Mouse (Mus musculus): ENCODE results near the gene Pak3.

Gene Pak3

DNA sequence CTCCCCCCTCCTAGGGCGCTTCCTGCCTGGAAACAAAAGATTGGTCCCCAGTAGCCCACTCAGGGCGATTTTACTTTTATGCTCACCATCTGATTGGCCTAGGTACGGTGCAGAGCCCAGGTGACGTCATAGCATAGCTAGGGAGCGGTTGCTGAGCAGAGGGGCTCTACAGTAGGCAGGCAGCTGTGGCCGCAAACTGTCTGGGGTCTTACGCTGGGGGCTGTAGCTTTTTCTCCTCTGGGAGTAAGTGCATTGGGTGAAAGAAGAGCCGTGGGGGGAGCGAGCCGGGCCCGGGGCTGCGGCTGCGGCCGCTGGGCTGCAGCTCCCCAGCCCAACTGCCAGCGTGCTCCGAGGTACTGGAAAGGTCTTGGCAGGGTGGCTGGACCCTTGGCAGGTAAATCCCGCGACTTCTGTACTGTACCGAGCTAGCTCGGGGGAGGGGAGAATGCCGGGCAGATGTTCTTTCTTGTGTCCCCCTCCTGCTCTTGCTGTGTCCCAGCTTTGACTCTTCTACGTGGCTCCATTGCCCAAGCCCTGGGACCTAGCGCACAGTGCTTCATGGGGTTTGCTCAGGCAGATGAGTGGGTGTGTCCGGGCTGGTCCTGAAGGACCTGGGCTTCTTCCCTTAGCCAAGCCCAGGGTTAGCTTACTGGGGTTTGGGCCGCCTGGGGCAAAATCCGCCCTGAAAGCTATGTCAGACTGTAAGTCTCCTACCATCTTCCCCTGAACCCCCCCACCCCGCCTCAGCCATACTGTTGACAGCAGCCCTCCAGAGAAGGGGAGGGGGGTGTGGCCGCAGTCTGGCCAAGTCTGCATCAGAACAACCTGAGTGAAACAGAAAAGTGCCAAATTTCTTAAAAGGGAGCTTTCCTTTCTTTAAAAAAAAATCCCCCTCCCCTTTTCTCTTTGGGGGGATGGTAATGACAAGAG, 146.1 kb downstream of the Pak3 start:
- no peak for DNase-seq

DNA sequence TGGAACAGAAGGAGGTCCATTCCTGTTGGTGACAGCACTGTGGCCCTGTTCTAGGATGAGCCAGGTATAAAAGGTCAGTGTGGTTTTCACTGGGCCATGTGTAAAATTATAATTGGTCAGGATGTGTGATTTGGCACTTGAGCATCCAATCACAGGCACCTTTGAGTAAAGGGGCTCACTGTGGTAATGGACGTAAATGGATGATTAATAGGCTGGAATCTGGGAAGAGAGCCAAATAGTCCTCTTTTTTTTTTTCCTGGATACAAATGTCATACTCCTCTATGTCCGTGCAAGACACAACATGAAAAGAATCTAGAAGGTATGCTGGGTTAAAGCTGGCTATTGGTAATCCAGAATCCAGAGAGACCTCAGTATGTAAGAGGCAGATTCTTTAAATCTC, 147.4 kb downstream of the Pak3 start:
- DNase-seq, result no peak

- DNase-seq, result no peak
Observed at GRCm38 (mm10) chrX:143666991-143667390, 148.6 kb downstream of the Pak3 start.

- DNase-seq, result peak in 1 of 2 experiments; percentile 21
Observed at GRCm38 (mm10) chrX:143668242-143668641, 149.9 kb downstream of the Pak3 start.

- DNase-seq, result no peak
Observed at GRCm38 (mm10) chrX:143678566-143678965, 160.2 kb downstream of the Pak3 start.

DNA sequence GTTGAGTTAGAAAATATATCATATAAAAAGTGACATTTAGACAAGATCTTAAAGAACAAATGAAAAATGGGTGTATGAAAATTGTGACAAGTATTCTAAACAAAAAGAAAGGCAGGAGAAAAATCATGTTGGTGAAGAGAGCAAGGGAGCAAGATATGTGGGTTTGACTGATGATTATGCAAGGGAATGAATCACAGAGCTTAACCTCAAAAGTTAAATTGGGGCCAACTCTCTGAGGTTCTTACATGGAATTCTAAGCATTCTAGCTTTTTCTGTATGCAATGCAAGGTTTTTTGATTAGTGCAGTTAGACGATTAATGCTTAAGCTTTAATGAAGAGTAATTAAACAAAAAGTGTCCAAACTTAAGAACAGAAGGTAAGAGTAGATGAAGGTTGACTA, 203.9 kb downstream of the Pak3 start:
- DNase-seq, result no peak

GRCm38 (mm10) chrX:143725411-143725810, 207.0 kb downstream of the Pak3 start:
- DNase-seq, result no peak

DNA sequence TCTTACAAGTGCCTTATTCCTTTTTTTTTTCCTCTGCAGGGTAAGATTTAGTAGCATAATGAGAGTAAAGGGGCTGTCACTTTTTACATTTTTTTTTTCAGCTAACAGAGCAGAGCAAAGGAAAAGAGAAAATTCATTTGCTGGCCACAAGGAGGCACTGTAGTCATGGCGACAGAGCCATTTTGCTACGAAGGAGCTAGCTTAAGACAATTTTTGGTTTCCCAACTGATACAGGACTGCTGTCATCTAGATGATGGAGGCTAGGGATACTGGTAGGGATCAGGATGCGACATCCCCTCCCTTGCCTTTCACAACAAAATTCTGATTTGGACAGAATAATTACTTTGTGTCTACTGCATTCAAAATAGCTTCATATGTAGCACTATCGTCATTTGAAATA, 217.6 kb downstream of the Pak3 start:
- no peak for DNase-seq

DNA sequence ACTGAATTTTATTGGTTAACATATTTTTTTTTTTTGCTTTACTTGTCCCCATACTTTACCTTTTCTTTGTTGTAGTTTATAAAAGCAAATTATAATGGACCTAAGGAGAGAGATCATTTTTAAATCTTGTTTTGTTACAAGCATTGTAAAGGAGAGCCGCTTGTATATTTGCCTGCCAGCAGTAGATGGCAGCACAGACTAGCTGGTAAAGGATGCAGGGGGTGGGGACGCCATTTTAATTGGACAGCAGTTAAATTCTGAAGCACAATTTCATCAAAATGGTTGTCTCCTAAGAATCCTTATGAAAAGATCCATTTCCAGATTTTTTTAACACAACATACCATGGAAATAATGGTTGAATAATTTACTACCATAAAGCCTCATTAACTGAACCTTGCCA, 220.8 kb downstream of the Pak3 start:
- DNase-seq, result no peak

GRCm38 (mm10) chrX:143762556-143762955, 244.2 kb downstream of the Pak3 start:
- DNase-seq, result no peak

GRCm38 (mm10) chrX:143815948-143816347, 297.6 kb downstream of the Pak3 start:
- no peak for DNase-seq

GRCm38 (mm10) chrX:143818961-143819360, 300.6 kb downstream of the Pak3 start:
- DNase-seq, result no peak

GRCm38 (mm10) chrX:143826521-143826920, 308.1 kb downstream of the Pak3 start:
- DNase-seq, result no peak

DNA sequence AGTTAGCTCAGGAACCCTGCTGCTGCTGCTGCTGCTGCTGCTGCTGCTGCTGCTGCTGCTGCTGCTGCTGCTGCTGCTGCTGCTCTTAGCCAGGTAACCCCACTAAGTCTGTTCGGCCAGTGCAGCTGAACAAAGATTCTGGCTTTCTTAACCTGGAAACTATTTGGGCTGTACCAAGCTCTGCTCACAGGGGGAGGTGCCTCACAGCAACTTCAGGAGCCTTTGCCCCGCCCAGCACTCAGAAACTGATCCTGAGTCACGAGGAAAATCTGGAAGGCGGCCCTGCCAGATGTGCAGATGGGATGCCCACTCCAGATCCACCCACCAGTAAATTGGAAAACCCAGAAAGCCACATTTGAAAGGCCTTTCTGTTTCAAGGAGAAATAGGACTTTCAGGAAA, 308.8 kb downstream of the Pak3 start, which contains the start of gene Capn6:
Gene Capn6, minus strand, starts transcription at position 203 of the 400 bp plus-strand sequence.
- peak; percentile 8 to 14 for DNase-seq

GRCm38 (mm10) chrX:143846637-143847036, 328.2 kb downstream of the Pak3 start:
- no peak for DNase-seq
